Mouse (Mus musculus) Muller cell, postnatal 12 days (primary cell): ENCODE measurements around the gene Ell2.
A peak's percentile ranks its signal among the peaks of the same experiment; 100 is the strongest.
"Not testable (repeated sequence)": the region's sequence is repeated elsewhere in the genome, so short reads cannot be mapped to it uniquely, and the experiment has no call there.

Experiments
- DNase-seq: peaks from one replicate; pipeline ENCODE4 v3.0.0-alpha.2; 2015; ENCODE audit errors: inconsistent ontology term

Gene Ell2

GRCm38 (mm10) chr13:75706457-75706856, at the start of gene Ell2:
Ell2 (plus strand) TSS chr13:75706757.
- DNase-seq = no peak

GRCm38 (mm10) chr13:75685438-75685837, 21.1 kb upstream of the Ell2 start:
- no peak for DNase-seq

GRCm38 (mm10) chr13:75686995-75687394, 19.6 kb upstream of the Ell2 start:
- no peak for DNase-seq

GRCm38 (mm10) chr13:75691625-75692024, 14.9 kb upstream of the Ell2 start:
- DNase-seq = no peak

GRCm38 (mm10) chr13:75693081-75693480, 13.5 kb upstream of the Ell2 start:
- DNase-seq = no peak

GRCm38 (mm10) chr13:75702814-75703213, 3.7 kb upstream of the Ell2 start:
- no peak for DNase-seq

- peak; percentile 99 for DNase-seq
Observed at GRCm38 (mm10) chr13:75706882-75707816, 592 bp downstream of the Ell2 start.

GRCm38 (mm10) chr13:75707821-75708636, 1.5 kb downstream of the Ell2 start:
- peak; percentile 76 for DNase-seq

- DNase-seq = no peak
Observed at GRCm38 (mm10) chr13:75708637-75709002, 2.1 kb downstream of the Ell2 start.

- DNase-seq = no peak
Observed at GRCm38 (mm10) chr13:75709026-75709778, 2.6 kb downstream of the Ell2 start.

- DNase-seq = no peak
Observed at GRCm38 (mm10) chr13:75710152-75710551, 3.6 kb downstream of the Ell2 start.

GRCm38 (mm10) chr13:75711517-75711916, 5.0 kb downstream of the Ell2 start:
- not testable (repeated sequence) for DNase-seq

GRCm38 (mm10) chr13:75712544-75712943, 6.0 kb downstream of the Ell2 start:
- DNase-seq = not testable (repeated sequence)

- no peak for DNase-seq
Observed at GRCm38 (mm10) chr13:75714407-75714806, 7.8 kb downstream of the Ell2 start.

GRCm38 (mm10) chr13:75717638-75718302, 11.2 kb downstream of the Ell2 start:
- no peak for DNase-seq

- no peak for DNase-seq
Observed at GRCm38 (mm10) chr13:75718376-75718775, 11.8 kb downstream of the Ell2 start.

- no peak for DNase-seq
Observed at GRCm38 (mm10) chr13:75719645-75720044, 13.1 kb downstream of the Ell2 start.

GRCm38 (mm10) chr13:75726569-75727373, 20.2 kb downstream of the Ell2 start:
- no peak for DNase-seq

GRCm38 (mm10) chr13:75727932-75728331, 21.4 kb downstream of the Ell2 start:
- DNase-seq = no peak

- DNase-seq = no peak
Observed at GRCm38 (mm10) chr13:75729834-75730233, 23.3 kb downstream of the Ell2 start.
